Mouse (Mus musculus): ENCODE results near the gene Olfr463. TPM values are rescaled to one million over a fixed set of nuclear protein-coding genes. Genes with fewer than 3 reads are reported as not detected.
"Not testable (repeated sequence)": the region's sequence is repeated elsewhere in the genome, so short reads cannot be mapped to it uniquely, and the experiment has no call there.

Olfr463 gene
- polyA plus RNA-seq (2012; rRNA removed), result not detected in 2 replicates

DNA sequence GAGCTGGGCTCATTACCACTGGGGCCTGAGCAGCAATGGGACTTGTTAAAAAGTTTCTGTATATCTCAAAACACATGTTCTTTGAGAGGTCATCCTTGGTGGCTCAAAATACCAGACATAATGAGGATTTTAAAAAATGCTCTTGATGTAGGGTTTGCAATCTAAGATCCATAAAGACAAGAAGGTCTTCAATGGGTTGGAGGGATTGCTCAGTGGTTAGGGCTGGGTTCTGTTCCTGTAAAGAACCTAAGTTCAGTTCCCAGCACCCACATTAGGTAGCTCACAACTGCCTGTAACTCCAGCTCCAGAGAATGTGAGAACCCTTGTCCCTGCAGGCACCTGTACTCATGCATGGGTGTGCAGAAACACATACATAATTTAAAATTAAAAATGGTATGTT lies at the start of gene Olfr463:
Olfr463 (minus strand) TSS at position 101 of the 400 bp plus-strand sequence.
- DNase-seq (ENCODE audit: low read depth, low spot score), result no peak

DNA sequence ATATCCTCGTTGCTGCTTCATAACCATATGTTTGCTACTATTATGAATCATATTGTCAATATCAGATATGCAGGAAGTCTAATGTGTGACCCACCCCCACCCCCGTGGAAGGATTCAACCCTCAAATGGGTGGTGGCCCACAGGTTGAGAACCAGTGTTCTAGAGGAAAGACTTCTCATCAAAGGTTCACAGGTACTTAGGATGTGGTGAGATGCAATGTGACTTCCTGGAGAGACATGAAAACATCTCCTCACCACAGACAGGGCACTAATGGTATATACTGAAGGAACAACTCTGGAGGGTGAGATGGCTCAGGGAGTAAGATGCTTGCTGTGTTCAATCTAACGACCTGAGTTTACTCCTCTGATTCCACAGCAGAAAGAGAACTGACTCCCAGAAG lies 38.3 kb upstream of the Olfr463 start:
- WGBS, result 53% methylated on average over 3 of the region's 3 CpGs
- DNase-seq (ENCODE audit: low read depth, low spot score), result no peak

DNA sequence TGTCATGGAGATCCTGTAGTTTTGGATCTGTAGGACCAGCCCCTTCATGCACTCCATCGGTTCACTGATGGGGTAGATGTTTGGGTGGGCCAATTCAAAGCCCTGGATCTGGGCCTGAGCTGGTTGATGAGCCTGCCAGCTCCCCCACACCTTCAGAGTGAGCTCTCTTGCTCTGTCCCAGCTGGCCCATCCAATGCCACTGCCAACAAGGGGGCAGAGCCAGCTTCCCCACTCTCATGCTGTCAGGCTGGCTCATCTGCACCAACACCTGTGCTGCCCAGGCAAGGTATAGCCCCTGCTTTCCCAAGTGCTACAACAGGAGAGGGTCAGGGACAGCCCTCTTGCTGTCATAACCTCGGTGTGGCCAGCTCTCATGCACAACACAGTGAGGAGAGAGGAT lies 36.5 kb upstream of the Olfr463 start:
- 74% methylated on average over 2 of the region's 2 CpGs for WGBS
- no peak for DNase-seq (ENCODE audit: low read depth, low spot score)

DNA sequence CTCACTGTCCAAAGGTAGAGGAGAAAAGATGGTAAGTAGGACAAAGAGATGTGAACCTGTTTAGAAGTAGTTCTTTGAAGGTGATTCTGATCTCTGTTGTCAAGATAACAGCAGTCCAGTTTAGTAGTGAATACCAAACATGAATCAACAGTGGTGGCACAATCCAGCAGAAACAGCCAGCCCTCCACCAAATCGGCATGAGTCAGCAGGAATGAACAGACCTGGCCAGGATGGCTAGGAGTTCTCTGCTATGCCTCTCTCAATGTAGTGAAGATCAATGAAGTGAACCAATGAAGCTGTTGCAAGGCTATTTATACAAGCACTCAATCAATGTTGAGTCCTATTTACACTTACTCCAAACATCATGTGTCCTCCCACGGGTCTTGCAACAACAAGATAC lies 33.2 kb upstream of the Olfr463 start:
- no peak for DNase-seq (ENCODE audit: low read depth, low spot score)
- WGBS, result 82% methylated on average over 2 of the region's 2 CpGs

DNA sequence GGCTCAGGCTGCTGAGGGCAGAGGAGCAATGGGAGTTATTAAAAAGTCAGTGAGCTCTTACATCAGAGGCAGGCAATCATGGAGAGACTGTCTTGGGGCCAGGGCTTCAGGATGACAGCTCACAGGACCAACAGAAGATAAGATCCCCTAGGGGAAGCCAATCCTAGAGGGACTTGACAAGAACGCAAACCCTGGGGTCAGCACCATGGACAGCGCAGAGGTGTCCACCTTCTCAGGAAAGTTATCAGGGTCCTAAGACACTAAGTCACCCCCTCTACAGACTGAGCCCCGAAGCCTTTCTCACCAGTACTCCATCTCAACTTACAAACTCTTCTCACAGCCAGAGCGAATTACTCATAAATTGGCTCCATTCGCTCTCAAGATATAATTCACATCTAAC lies 23.8 kb upstream of the Olfr463 start, which contains the start of gene Olfr464:
Olfr464 (minus strand) TSS at position 2 of the 400 bp plus-strand sequence.
- 27% methylated on average over 5 of the region's 5 CpGs for WGBS
- no peak for DNase-seq (ENCODE audit: low read depth, low spot score)

DNA sequence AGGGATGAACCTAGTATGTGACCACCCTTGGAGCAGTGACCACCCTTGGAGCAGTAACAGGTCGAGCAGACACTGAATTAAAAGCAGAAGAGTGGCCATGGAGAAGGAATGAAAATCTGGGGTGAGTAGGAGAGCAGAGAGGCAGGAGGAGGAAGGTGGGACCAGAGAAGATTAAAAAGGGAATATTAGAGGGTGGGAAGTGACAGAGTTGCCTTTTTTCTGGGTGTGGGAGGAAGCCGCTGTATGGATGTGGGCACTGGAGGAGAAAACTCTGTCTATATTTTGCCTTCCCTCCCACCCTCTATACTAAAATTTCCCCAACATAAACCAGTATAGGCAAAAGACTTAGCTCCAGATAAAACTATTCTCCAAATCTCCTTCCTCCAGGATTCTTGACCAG lies 23.1 kb upstream of the Olfr463 start:
- no peak for DNase-seq (ENCODE audit: low read depth, low spot score)
- 59% methylated on average over 2 of the region's 2 CpGs for WGBS

DNA sequence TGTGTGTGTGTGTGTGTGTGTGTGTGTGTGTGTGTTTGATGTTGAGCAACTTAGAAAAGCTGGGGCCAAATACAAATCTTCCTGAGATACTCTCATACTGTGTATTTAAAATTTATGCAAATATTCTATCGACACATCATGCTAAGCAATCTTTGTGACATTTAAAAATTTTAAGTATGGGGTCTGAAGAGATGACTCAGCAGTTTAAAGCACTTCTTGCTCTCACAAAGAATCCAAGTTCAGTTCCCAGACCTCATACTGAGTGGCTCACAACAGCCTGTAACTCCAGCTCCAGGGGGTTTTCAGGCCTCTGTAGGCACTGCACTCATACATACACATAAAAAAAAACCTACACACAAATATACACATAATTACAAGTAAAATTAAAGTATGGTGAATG lies 18.8 kb upstream of the Olfr463 start:
- WGBS, result 92% methylated on average over 1 of the region's 1 CpGs
- no peak for DNase-seq (ENCODE audit: low read depth, low spot score)

DNA sequence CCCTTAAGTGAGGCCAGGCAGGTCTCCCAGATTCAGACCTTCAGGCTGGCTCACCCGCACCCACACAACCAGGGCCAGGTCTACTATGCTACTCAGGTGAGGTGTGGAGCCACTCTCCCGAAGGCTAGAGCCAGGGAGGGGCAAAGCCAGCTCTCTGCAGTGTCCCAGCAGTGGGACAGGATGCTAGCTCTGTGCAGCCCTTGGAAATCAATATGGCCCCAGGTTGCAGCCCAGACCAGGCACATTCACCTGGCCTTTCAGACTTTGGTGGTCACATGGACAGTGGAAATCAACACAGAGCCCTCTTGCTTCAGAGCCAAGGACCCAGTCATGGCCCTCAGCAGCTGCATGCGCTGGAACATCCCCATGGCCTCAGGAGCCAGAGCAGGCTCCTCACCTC lies 7.1 kb upstream of the Olfr463 start:
- WGBS, result 69% methylated on average over 3 of the region's 3 CpGs
- DNase-seq (ENCODE audit: low read depth, low spot score), result no peak

DNA sequence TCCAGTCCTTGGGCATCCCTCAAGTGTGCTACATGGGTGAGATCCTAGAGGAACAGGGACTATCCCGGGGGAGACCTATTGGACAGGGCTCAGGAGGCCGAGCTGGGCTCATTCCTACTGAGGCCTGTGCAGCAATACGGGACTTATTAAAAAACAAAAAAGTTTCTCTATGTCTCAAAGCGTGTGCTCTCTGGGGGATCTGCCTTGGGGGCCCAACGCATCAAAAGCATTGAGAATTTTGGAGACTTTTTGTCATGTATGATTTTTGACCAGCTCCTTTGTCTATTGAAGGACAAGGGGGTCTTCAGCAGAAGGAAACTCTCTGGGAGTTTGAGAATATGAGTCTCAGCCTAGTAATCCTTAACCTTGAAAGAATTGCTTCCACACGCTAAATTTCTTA lies 5.0 kb downstream of the Olfr463 start, which contains the start of gene Olfr462:
Olfr462 (minus strand) TSS at position 101 of the 400 bp plus-strand sequence.
- WGBS, result 92% methylated on average over 6 of the region's 6 CpGs

DNA sequence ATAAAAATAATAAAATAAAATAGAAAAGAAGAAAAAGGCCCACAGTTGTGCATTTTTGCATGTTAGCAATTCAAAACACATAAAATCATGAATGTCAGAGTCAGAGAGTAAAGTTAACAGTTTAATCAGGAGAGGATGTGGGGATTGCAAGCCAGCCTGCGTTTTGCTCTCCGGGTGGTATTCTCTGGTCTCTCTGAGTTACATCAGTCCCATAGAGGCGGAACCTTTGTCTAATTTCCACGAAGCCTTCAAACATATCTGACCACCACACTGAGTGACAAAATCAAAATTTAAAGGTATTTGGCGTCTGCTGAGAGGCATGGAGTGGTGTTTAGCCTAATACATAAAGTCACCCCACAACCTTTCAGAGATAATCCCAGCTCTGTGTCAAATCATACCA lies 12.3 kb downstream of the Olfr463 start:
- DNase-seq (ENCODE audit: low read depth, low spot score), result no peak
- WGBS, result 77% methylated on average over 5 of the region's 5 CpGs

More for the DNA sequence above, 5.0 kb downstream of the Olfr463 start, which contains the start of gene Olfr462:
- DNase-seq (ENCODE audit: low read depth, low spot score), result no peak

DNA sequence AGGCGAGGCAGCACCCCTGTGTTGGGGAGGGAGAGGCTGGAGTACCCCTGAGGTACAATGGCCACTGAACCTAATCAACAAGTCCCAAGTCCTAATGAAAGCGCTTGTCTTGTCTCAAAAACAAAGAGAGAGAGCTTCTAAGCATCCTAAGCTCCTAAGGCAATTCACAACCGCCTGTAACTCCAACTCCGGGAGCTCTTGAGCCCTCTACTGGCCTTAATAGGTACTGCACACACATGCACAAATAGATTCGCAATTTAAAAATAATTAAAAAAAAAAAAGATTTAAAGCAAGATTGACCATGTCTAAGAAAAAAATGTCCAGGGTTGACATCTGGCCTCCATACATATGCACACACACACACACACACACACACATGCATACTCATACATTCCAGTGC lies 13.7 kb downstream of the Olfr463 start:
- no peak for DNase-seq (ENCODE audit: low read depth, low spot score)
- WGBS, result 45% methylated on average over 5 of the region's 5 CpGs

DNA sequence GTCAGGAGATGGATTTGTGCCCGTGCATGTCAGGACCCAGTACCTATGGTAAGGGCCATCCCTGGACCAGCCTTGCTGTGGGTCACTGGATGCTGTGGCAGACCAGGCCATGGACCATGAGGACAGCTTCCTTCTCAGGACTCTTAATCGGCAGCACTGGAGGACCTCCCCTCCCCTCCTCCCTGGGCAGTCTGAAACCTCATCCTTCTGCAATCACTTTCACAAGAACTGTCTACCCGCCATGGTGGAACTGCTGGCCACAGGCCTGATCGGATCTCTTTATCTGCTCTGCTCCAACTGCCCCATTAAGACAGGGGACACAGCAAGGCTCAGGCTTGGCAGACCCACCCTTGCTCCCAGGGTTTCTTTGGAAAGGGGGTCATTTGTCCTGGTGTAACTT lies 15.5 kb downstream of the Olfr463 start:
- WGBS, result 71% methylated on average over 4 of the region's 4 CpGs
- DNase-seq (ENCODE audit: low read depth, low spot score), result no peak

DNA sequence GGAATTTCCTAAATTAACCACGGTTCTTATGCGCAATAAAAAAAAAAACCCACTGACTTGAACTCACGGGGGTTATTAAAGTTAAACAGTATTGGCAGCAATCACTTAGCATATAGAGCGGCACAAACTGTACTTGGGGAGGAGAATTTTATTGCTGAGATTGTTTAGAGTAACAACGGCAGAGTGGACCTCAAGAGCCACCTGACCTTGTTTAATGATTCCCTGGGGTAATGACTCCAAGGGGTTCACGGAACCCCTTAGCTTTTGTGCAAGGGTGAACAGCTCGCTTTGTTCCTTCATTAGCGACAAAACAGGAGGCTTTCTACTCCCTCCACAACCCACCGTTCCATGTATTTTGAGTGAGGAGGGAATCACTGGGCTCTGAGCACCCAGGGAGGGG lies 17.4 kb downstream of the Olfr463 start:
- no peak for DNase-seq (ENCODE audit: low read depth, low spot score)
- whole genome bisulfite sequencing, result 15% methylated on average over 9 of the region's 9 CpGs

DNA sequence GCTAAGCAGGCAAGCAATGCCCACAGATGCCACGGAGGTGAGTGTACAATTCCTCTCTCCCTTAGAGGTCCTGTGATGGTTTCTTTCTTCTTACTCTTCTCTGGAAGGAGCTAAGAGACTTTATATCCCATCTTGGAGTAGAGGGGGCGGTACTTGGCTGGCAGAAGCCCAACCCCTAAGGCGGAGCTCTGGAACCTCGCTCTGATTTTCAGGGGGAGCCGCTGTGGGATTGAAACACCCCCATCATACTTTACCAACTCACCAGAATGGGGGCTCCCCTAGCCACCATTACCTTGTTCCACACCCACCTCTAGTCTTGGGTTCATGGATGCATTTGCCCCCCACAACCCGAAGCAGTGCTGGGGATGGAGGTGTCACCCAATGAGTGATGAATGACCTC lies 21.8 kb downstream of the Olfr463 start, which contains the start of gene Epx:
Epx (minus strand) TSS at position 101 of the 400 bp plus-strand sequence.
- 77% methylated on average over 6 of the region's 6 CpGs for WGBS

DNA sequence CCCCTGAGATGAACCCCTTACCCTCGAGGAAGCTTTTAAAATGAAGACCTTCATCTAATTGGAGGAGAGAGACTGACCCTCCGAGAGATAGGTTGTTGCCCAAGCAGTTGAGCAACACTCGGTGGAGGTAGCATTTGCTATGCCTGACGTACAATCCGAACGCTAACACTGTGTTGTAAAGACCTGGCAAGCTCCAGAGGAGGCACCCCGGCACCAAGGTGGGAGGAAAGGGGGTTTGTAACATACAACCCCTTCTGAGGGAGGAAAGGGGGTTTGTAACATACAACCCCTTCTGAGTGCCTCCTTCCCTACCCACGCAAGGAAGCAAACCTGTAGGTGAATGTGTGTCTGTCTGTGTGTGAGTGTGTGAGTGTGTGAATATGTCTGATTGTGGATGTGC lies 25.4 kb downstream of the Olfr463 start:
- no peak for DNase-seq (ENCODE audit: low read depth, low spot score)
- WGBS, result 29% methylated on average over 8 of the region's 8 CpGs

More for the DNA sequence above, 21.8 kb downstream of the Olfr463 start, which contains the start of gene Epx:
- DNase-seq (ENCODE audit: low read depth, low spot score), result no peak

DNA sequence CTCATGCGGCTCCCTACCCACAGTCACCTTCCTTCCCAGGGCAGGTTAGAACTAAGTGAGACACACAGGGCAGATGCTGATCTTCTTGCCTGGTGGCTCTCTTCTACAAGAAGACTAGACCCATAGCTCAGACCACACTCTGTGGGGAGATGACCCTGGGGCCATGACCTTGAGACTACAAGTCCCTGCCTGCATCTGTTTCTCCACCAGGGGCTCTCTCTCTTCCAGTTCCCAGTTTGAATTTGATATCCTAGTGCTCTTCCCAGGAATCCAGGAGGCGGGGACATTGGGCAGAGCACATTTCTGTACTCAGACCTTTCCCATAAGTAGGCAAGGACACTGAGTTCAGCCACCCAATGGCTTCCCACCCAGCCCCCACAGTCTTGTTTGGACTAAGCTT lies 27.1 kb downstream of the Olfr463 start:
- WGBS, result 76% methylated on average over 2 of the region's 2 CpGs
- DNase-seq (ENCODE audit: low read depth, low spot score), result no peak

DNA sequence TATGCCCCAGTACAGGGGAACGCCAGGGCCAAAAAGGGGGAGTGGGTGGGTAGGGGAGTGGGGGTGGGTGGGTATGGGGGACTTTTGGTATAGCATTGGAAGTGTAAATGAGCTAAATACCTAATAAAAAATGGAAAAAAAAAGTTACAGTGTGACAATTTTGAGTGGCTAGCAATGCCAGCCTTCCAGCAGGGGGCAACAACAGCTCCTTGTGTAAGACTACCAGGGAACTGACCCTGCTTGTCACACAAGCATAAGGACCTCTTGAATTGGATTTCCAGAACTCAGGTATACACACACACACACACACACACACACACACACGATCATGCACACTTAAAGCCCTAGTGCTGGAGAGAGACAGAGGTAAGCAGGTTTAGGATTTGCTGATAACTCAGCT lies 30.3 kb downstream of the Olfr463 start:
- WGBS, result 88% methylated on average over 1 of the region's 2 CpGs
- DNase-seq (ENCODE audit: low read depth, low spot score), result not testable (repeated sequence)

DNA sequence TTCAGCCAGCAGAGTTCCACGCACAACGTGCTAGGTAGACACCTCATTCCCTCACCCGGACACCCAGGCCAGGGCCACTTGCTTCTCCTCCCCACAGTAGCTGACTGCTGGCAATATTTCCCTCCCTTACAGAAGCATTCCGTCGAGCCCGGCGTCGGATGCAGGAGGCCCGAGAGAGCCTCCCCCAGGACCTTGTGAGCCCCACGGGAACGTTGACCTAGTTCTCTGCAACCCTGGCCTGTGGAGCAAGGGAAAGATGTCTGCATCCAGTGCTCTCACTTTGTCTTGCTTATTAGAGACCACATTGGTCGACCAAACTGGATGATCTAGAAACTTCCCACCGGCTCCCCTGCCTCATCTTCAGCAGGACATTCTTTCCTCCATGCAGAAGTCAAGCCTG lies 34.4 kb downstream of the Olfr463 start:
- WGBS, result 92% methylated on average over 13 of the region's 13 CpGs
- DNase-seq (ENCODE audit: low read depth, low spot score), result no peak

DNA sequence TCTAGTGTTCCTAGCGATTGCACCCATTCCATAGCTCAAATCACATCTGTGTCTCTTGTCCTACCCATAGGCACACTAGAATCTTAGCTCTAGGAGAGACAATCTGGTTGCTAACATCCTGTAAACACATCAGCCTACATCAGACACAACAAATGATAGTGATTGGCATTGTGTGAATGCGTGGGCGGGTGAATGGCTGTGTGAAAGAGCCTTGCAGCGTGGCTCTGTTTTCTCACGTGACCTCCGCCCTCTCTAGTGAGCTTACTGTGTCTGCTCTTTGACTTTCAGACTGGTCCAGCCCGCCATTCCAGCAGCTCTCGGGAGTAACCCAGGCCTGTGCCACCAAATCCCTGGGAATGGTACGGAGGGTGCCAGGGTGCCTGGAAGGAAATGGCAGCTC lies 36.8 kb downstream of the Olfr463 start:
- no peak for DNase-seq (ENCODE audit: low read depth, low spot score)
- WGBS, result 86% methylated on average over 9 of the region's 9 CpGs

DNA sequence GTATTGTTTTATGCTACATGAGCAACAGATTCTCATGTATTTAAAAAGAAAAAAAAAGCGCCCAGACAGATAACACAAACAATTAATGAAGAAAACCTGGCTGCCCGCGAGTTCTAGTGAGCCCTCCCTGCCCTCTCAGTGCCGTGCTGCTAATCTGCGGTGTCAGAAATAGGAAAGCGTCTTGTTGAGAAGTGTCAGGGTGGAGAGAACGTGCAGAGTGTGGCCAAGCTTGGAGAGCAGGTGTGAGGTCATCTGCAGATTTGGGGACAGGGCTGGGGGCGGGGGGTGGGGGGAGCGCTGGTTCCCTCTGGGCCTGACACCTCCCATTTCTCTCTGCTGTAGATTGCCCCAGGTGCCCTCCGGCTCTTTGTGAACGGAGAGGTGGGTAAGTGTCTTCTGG lies 37.9 kb downstream of the Olfr463 start:
- 90% methylated on average over 11 of the region's 11 CpGs for WGBS
- no peak for DNase-seq (ENCODE audit: low read depth, low spot score)

DNA sequence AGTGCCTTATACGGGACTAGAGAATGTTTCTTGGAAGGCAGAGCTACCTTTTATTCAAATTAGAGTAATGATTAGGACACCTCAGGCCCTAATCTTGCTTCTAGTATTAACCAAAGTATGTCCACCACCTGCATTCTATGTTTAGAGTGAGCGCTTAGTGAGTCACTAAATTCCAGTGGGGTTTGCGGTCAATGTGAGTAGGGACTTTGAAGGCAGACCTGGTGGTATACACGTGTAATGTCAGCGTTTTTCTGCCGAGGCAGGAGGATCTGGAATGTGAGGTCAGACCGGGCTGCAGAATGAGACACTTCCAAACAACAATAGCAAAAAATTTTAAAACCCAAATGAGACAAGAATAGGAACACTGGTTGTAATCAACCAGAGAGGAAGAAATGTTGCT lies 42.6 kb downstream of the Olfr463 start:
- WGBS, result 89% methylated on average over 7 of the region's 7 CpGs
- DNase-seq (ENCODE audit: low read depth, low spot score), result no peak

DNA sequence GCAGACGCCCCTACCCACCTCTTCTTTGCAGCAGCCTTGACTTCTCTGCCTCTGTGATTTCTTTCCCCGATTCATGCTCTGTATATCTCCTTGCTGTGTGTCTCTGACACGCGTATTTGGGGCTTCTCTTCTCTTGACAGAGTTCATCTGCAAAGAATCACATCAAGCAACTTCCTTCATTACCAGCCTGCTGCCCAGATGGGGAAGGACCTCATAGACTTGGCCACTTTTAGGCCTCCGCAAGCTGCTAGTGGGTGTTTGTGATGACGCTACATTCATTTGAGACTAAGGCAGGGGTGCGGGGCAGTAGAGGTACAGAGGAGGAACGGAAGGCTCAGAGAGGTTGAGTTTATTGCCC lies 43.6 kb downstream of the Olfr463 start:
- WGBS, result 22% methylated on average over 8 of the region's 8 CpGs
- no peak for DNase-seq (ENCODE audit: low read depth, low spot score)

All from large intestine, adult 2 months (tissue).